Mouse (Mus musculus) midbrain, embryonic 14.5 days (tissue): ENCODE measurements around the gene H2al1e. TPM values are rescaled to one million over a fixed set of nuclear protein-coding genes. Genes with fewer than 3 reads are reported as not detected.
"Not testable (repeated sequence)": the region's sequence is repeated elsewhere in the genome, so short reads cannot be mapped to it uniquely, and the experiment has no call there.

ENCODE experiments used
- ATAC-seq: fragments of 200-750 bp; cut with Nextera tagmentation; 2 replicates; pipeline ENCODE4 v1.8.0; 2017; ENCODE audit warnings: moderate number of reproducible peaks, moderate library complexity; ENCODE audit not compliant: low FRiP score, low TSS enrichment
- DNase-seq: peaks from one replicate; pipeline ENCODE4 v3.0.0-alpha.2; 2015
- H3K27ac ChIP-seq: fragments of 300-500 bp; sonication (generic); replicated peaks from 2 replicates; pipeline ENCODE4 v1.5.1; 2014; ENCODE audit warnings: mild to moderate bottlenecking, low read depth, low read length, moderate library complexity
- H3K27me3 ChIP-seq: fragments of 300-500 bp; sonication (generic); 2 replicates; pipeline ENCODE4 v1.6.1; 2014; ENCODE audit warnings: low read length, control low read depth, mixed read lengths; ENCODE audit not compliant: control insufficient read depth, insufficient read depth
- H3K36me3 ChIP-seq: fragments of 300-500 bp; sonication (generic); 2 replicates; pipeline ENCODE4 v1.6.1; 2014; ENCODE audit warnings: low read length, control low read depth; ENCODE audit not compliant: control insufficient read depth, insufficient read depth
- H3K4me1 ChIP-seq: fragments of 300-500 bp; sonication (generic); 2 replicates; pipeline ENCODE4 v1.6.1; 2014; ENCODE audit warnings: mild to moderate bottlenecking, antibody characterized with exemption, low read length, control low read depth; ENCODE audit not compliant: control insufficient read depth, insufficient read depth
- H3K4me2 ChIP-seq: fragments of 300-500 bp; sonication (generic); 2 replicates; pipeline ENCODE4 v1.6.1; 2014; ENCODE audit warnings: mild to moderate bottlenecking, low read length, moderate library complexity
- H3K4me3 ChIP-seq: fragments of 300-500 bp; sonication (generic); replicated peaks from 2 replicates; pipeline ENCODE4 v1.5.1; 2014; ENCODE audit warnings: low read depth, low read length
- H3K9ac ChIP-seq: fragments of 300-500 bp; sonication (generic); replicated peaks from 2 replicates; pipeline ENCODE4 v1.6.1; 2014; ENCODE audit warnings: mild to moderate bottlenecking, low read length, moderate library complexity
- H3K9me3 ChIP-seq: fragments of 300-500 bp; sonication (generic); 2 replicates; pipeline ENCODE4 v1.6.1; 2016; ENCODE audit warnings: low read length, control low read depth, mixed read lengths; ENCODE audit not compliant: control insufficient read depth
- WGBS: fragments of 180-500 bp; shearing (Covaris S2); extraction: QIAGEN DNeasy Blood & Tissue Kit; methylation state at CpG from one replicate; pipeline ENCODE4 v1.1.7; 2014; 5-methylcytosine and 5-hydroxymethylcytosine counted together
- polyA plus RNA-seq: library from polyadenylated mRNA; unstranded; fragments of >200 nt; fragmentation: Nextera tagmentation; extraction: Ambion mirVana; gene quantifications from 2 replicates; pipeline ENCODE4 v1.2.1, GENCODE M21; 2014

Gene H2al1e
- polyA plus RNA-seq: not detected in 2 replicates

DNA sequence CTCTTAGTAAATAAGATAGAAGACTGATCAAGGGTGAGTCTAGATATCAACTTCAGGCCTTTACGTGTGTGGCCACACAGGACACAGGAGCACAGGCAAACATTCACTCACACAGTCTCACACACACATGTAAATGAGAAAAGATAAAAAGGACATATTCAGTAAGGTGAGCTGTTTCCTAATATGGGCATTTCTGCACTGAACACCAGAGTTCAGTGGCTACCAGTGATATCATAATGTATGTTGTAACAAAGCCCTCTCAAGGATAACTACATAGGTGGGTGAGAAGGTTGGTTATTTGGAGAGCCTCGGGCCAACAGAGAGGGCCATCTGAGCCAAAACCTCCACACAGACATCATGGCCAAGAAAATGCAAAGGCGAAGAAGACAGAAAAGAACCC lies at the start of gene H2al1e:
H2al1e (plus strand) TSS at position 301 of the 400 bp plus-strand sequence.
- H3K4me2 ChIP-seq: not testable (repeated sequence)

DNA sequence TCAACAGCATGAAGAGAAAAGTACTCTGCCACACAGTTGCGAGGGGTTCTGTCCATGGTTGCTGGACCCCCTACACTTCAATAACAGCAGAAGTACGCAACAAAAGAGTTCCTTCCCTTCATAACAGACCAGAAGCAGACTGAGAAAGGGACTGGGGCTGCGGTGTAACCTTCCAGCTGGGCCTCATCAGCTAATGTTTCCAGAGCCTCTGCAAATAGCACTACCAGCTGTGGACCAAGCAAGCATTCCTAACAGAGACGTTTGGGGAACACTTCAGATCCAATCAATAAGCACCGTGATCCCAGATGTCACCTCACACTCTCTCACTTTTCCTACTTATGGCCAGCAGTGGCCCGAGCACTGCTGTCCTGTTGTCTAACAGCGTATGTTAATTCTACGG lies 46.8 kb upstream of the H2al1e start:
- no peak overlapping the region for H3K4me2 ChIP-seq
- no peak for ATAC-seq
- WGBS: 84% methylated on average over 8 of the region's 8 CpGs
- H3K4me1 ChIP-seq: no peaks in the 10 kb centered on the region
- H3K36me3 ChIP-seq: no peaks in the 10 kb centered on the region
- no peak for DNase-seq
- no peak overlapping the region for H3K4me3 ChIP-seq
- H3K9ac ChIP-seq: no peak overlapping the region
- H3K27me3 ChIP-seq: no peaks in the 10 kb centered on the region
- H3K9me3 ChIP-seq: no peaks in the 10 kb centered on the region
- no peak overlapping the region for H3K27ac ChIP-seq

More for the DNA sequence above, at the start of gene H2al1e:
- not testable (repeated sequence) for ATAC-seq, H3K27me3 ChIP-seq, H3K9ac ChIP-seq, DNase-seq, H3K27ac ChIP-seq, H3K4me3 ChIP-seq, H3K36me3 ChIP-seq, H3K9me3 ChIP-seq, H3K4me1 ChIP-seq
- no CpG with 5 or more reads among the region's 3 CpGs for WGBS

- no peaks in the 10 kb centered on the region for H3K27me3 ChIP-seq
- H3K4me1 ChIP-seq: no peaks in the 10 kb centered on the region
- H3K9me3 ChIP-seq: no peaks in the 10 kb centered on the region
- DNase-seq (no peak), ATAC-seq (no peak)
- H3K9ac ChIP-seq: no peak overlapping the region
- H3K4me3 ChIP-seq: no peak overlapping the region
- no peak overlapping the region for H3K4me2 ChIP-seq
- 53% methylated on average over 7 of the region's 7 CpGs for WGBS
- H3K36me3 ChIP-seq: no peaks in the 10 kb centered on the region
- no peak overlapping the region for H3K27ac ChIP-seq
Measured at GRCm38 (mm10) chrX:11267791-11268190, 43.9 kb upstream of the H2al1e start.

DNA sequence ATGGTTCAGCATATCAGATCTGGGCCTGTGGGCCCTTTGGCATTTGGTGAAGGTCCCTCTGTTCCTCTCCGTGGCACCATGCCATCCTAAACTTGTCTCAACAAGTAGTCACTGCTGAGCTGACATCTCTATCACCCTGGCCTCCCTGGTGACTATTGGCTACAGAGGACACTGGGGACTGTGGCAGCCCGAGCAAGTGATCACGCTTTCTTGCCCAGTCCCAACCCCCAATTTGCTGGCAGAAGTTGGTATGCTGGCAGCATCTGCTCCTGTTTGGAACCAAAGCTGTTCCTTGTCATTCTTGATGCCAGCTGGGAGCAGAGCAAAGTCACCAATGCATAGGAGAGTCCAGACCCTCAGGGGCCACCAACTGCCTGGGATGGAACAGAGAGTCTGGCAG lies 42.7 kb upstream of the H2al1e start:
- H3K27me3 ChIP-seq: no peaks in the 10 kb centered on the region
- H3K27ac ChIP-seq: no peak overlapping the region
- no peaks in the 10 kb centered on the region for H3K9me3 ChIP-seq
- H3K36me3 ChIP-seq: no peaks in the 10 kb centered on the region
- H3K4me2 ChIP-seq: no peak overlapping the region
- H3K4me1 ChIP-seq: no peaks in the 10 kb centered on the region
- H3K9ac ChIP-seq: no peak overlapping the region
- H3K4me3 ChIP-seq: no peak overlapping the region
- DNase-seq (no peak), ATAC-seq (no peak)
- 90% methylated on average over 3 of the region's 3 CpGs for WGBS

DNA sequence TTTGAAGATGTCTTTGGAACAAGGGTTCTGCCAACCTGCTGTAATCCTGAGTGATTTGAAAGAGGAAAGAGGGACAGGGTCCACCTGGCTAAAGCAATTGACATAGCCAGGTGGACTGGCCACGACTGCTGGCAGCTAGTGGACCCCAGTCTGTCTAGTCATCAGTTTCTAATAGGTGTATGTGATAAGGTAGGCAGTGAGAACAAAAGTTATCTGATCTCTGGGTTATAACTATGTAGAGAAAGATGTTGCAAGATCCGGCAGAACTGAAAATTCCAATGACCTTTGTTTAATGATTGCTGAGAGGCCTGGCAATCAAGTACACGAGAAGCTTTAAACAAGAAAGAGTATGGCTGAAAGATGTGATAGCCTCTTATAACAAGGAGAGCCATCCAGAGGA lies 38.5 kb upstream of the H2al1e start:
- ATAC-seq: no peak
- WGBS: 78% methylated on average over 3 of the region's 3 CpGs
- no peaks in the 10 kb centered on the region for H3K27me3 ChIP-seq
- no peak overlapping the region for H3K27ac ChIP-seq
- H3K4me1 ChIP-seq: no peaks in the 10 kb centered on the region
- no peaks in the 10 kb centered on the region for H3K9me3 ChIP-seq
- no peak for DNase-seq
- no peak overlapping the region for H3K4me2 ChIP-seq
- no peak overlapping the region for H3K9ac ChIP-seq
- H3K4me3 ChIP-seq: no peak overlapping the region
- H3K36me3 ChIP-seq: no peaks in the 10 kb centered on the region

DNA sequence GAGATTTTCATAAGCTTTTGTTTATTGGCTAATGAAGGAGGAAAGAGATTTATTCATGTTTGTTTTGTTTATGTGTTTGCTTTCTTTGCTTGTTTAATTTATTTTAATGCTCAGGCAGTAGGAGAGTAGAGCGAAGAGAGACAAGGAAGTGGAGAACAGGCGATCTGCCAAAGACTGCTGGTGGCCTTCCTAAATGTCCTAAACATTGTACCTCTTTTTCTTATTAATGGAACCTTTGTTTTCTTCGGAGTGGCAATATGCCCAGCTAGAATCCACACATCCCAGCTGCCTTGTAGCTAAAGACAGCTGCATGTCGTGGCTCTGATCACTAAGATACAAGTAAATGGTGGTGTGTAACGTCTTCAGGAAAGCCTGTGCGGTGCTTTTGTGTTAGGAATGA lies 34.7 kb upstream of the H2al1e start:
- DNase-seq (no peak), ATAC-seq (no peak)
- no peaks in the 10 kb centered on the region for H3K27me3 ChIP-seq
- H3K4me3 ChIP-seq: no peak overlapping the region
- H3K36me3 ChIP-seq: no peaks in the 10 kb centered on the region
- H3K4me1 ChIP-seq: no peaks in the 10 kb centered on the region
- H3K4me2 ChIP-seq: no peak overlapping the region
- no peak overlapping the region for H3K27ac ChIP-seq
- no peak overlapping the region for H3K9ac ChIP-seq
- no peaks in the 10 kb centered on the region for H3K9me3 ChIP-seq
- 84% methylated on average over 6 of the region's 6 CpGs for WGBS

GRCm38 (mm10) chrX:11280741-11281140 lies 31.0 kb upstream of the H2al1e start:
- H3K9ac ChIP-seq: no peak overlapping the region
- H3K36me3 ChIP-seq: no peaks in the 10 kb centered on the region
- no peak overlapping the region for H3K4me3 ChIP-seq
- ATAC-seq: no peak
- DNase-seq: no peak
- H3K9me3 ChIP-seq: no peaks in the 10 kb centered on the region
- no peak overlapping the region for H3K4me2 ChIP-seq
- H3K4me1 ChIP-seq: no peaks in the 10 kb centered on the region
- H3K27ac ChIP-seq: no peak overlapping the region
- WGBS: 71% methylated on average over 2 of the region's 2 CpGs
- no peaks in the 10 kb centered on the region for H3K27me3 ChIP-seq

DNA sequence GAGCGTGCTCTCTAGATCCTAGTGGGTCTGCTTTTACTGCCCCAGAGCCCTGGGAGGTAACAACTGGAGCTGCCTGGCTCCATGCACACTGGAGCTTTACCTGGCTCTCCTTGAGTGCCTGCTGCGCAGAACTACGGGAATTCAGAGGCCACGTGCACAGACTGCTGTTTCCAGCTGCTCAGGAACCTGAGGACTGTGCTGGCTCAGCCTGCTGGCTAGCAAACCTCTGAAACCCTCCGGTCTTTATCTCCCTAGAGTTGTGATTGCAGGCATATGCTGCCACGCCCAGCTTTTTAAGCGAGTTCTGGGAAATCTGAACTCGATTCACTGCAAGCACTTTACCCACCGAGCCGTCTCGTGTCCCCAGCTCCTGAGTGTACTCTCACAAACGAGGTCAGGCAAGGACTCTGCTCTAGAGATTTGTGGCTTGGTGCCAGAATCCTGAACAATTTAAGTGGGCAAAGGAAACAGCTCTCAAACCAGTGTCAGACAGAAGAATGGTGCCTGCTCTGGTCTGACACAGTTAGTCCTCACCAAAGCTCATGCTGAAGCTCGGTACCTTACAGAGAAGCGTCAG lies 23.3 kb upstream of the H2al1e start:
- H3K4me3 ChIP-seq: no peak overlapping the region
- no peaks in the 10 kb centered on the region for H3K27me3 ChIP-seq
- DNase-seq (no peak), ATAC-seq (no peak)
- no peak overlapping the region for H3K9ac ChIP-seq
- H3K4me2 ChIP-seq: no peak overlapping the region
- H3K36me3 ChIP-seq: no peaks in the 10 kb centered on the region
- no peak overlapping the region for H3K27ac ChIP-seq
- no peaks in the 10 kb centered on the region for H3K4me1 ChIP-seq
- WGBS: 76% methylated on average over 14 of the region's 14 CpGs
- no peaks in the 10 kb centered on the region for H3K9me3 ChIP-seq

- Histone ChIP-seq H3K9ac (no peak overlapping the region), H3K4me3 (no peak overlapping the region), H3K9me3 (no peaks in the 10 kb centered on the region), H3K4me1 (no peaks in the 10 kb centered on the region), H3K4me2 (no peak overlapping the region), H3K36me3 (no peaks in the 10 kb centered on the region), H3K27ac (no peak overlapping the region), H3K27me3 (no peaks in the 10 kb centered on the region)
- WGBS: 47% methylated on average over 4 of the region's 4 CpGs
- no peak for ATAC-seq
- no peak for DNase-seq
Measured at GRCm38 (mm10) chrX:11289244-11289643, 22.5 kb upstream of the H2al1e start.
